Mouse (Mus musculus) v-Abl transformed pro-B cells (cell line): ENCODE measurements at regions not wholly inside any gene's neighbourhood (a gene's known extent, or its start where the extent isn't known, plus 50 kb on each side); places are given as distances from the start of the nearest gene placed in this dataset.
"Not testable (repeated sequence)": the region's sequence is repeated elsewhere in the genome, so short reads cannot be mapped to it uniquely, and the experiment has no call there.

Experiments used
- in situ Hi-C, 2 experiments: fragments of 400-800 bp; cut with MboI; formaldehyde crosslinking; loops; one replicate each; pipeline ENCODE4 v1.15.1; 2025; ENCODE audit not compliant: unreplicated experiment in 2 of 2

DNA sequence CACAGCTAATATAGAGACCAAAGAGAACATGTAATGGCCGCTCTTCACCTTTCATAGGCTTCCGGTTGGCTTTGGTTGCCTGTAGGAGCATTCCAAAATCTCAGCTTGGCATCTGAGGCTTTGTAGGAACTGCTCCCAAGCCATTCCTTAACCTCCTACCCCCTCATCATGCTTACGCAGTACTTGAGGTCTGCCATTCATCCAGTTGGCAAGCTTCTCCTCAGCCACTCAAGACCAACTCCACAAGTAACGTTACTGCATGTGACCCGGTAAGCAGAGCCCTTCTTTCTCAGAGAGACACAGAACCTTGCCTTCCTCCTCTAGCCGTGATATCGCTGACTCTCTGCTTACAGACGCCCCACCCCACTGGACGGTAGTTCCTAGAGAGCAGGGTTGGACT lies 94.6 kb upstream of the Ttc29 start:
- in situ Hi-C loops: no loop called here

DNA sequence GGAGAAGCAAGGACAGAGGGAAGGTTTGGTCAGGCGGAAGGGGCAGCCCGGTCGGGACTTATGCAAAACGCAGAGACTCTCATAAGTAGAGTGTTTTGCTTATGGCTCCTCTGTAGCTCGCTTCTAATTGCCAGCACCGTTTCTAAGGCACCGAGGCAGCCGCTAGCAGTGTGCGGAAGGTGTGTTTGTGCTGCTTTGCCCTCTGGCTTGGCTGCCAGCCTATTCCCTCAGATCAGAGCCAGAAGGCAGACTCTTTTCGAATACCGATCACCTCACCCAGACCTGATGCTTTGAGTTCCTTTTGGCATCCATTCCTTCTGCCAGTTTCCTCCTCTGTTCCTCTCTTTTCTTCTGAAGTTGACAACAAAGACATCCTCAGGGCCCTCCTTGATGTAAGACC lies 93.4 kb upstream of the Ttc29 start:
- in situ Hi-C loops: loop anchor here in 1 of 2 experiments (5.0 kb wide), 1 partner anchor 533 kb away; no protein-coding TSS in a partner anchor

DNA sequence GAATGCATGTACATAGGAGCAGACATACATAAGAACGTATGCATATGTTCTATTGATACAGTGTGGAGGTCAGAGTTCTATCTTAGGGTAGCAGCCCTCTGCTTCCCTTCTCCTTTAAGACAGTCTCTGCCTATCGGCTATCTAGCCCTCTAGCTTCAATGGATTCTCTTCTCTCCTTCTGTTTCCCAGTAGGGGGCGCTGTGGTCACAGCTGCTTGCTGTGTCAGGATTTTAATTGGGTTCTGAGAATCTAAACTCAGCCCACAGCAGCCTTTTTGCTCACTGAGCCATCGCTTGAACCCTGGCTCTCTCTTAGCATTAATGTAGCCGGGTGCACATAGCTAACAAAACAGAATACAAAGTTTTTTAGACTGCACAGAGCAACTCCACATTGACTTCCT lies 88.8 kb upstream of the Ttc29 start:
- in situ Hi-C loops: loop anchor here in 1 of 2 experiments (5.0 kb wide), 1 partner anchor 528 kb away; no protein-coding TSS in a partner anchor

DNA sequence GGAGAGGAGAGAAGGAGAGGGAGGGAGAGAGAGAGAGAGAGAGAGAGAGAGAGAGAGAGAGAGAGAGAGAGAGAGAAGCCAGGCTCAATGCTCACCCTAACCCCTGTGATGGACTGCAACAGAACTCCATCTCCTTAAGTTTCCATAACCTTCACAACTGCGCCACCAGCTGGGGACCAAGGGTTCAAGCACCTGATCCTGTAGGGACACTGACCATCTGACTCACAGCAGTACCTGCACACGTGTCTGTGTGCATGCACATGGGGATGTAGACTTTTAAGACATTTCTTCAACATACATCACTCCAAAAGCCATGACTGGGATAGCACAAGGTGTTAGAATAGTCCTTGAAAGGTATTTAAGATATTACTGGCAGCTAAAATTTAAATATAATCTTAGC lies 85.2 kb upstream of the Ttc29 start:
- in situ Hi-C loops: no loop called here

DNA sequence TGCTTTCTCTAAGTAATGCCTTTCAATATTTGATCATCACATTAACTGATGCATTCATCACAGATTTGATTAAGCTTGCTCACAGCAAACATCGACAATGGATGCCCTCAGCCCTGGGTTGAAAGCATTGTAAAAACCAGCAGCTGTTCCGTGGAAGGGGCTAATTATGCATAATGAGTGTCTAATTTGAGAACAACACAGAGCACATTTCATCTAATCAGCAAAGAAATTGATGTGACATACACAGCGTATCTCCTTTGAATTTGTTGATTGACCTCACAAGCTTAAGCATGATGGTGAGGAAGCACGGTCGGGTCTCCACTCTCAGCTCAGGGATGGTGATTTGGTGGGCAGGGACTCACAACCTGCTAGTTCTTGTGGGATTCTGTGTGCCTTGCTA lies 84.0 kb upstream of the Ttc29 start:
- in situ Hi-C loops: no loop called here

DNA sequence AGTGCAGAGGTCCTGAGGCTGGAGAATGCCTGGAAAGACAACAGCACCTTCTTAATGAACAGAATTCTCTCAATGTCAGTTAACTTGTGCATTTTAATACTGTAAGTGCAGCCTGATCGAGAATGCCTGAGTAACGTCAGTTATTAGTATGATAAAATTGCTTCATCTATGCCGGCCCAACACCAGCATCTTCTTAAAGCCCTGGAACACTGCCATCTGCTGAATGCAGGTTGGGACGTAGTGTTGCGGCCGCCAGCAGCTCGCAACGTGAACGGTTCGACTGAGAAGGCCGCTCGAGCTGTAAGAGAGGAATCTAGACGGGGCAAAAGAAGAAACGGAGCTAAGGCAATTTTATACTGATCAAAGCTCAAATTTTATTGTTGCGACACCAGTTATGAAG lies 73.6 kb upstream of the Ttc29 start:
- in situ Hi-C loops: not testable (repeated sequence)

DNA sequence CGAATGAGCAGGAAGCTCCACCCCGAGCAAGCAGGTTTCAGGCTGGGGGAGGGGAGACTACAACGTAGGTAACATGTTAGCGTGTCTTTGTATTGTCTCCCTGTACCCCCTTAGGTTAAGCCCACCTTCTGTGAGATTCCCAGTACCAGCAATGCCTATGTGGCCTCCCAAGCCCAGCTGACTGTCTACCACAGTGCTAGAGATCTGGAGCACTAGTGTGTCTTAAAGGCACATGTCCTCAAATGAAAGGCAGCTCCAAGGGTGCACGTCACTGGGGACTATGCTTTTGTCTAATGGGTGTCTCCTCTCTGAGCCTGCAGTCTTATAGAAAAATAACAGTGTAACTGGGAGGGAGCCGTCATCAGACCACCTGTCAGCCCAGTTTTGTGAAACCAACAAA lies 65.9 kb upstream of the Ttc29 start:
- in situ Hi-C loops: no loop called here

DNA sequence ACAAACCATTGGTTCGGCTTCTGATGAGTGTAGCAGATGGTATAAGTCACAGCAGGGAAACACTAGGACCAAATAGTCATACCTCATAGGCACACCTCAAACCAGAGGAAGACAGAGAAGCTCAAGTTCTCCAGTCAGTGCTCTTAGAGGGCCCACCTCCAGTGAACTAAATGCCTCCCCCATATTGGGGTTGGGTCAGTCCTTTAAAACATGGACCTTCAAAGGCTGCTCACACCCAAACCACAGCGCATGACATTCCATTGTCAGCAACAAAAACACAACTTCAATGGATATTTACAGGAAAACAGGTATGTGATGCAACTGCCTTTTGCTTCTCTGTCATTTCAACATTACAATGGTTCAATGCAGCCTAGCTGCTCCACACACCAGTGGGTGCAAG lies 65.1 kb upstream of the Ttc29 start:
- in situ Hi-C loops: no loop called here

DNA sequence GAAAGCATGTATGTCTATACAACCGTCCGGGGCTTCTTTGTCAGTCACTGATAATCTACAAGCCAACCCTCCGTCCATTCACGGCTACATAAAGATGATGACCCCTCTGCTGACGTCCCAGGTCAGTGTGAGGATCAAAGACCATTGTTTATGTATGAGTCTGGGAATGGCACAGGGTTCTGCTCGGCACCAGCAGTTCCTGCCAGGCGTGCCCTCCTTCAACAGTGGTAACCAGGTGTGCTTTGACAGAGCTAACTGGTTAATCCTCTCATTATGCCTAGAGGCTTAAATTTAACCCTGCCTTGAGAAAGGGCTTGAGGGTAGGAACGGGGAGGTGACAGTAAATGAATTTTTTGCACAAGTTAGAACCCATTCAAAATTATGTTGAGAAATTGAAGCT lies 58.2 kb upstream of the Ttc29 start:
- in situ Hi-C loops: no loop called here

DNA sequence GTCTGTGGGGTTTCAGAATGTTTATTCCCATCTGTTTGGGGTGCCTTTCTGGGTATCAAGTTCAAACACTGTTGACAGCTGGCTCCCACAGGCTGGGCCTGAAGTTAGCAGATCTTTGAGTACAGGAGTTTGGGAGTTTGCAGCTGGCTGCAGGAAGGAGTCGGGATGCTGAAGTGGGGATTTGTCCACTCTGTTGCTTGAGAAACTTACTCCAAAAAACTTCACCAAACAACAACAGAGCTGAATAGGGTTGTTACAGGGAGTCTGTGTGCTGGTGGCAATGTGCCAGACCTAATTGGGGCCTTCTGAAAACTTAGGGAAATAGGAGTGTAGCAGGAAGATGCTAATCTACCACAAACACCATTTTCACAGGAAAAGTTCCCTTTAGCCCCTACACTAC lies 51.1 kb upstream of the Ttc29 start:
- in situ Hi-C loops: no loop called here

DNA sequence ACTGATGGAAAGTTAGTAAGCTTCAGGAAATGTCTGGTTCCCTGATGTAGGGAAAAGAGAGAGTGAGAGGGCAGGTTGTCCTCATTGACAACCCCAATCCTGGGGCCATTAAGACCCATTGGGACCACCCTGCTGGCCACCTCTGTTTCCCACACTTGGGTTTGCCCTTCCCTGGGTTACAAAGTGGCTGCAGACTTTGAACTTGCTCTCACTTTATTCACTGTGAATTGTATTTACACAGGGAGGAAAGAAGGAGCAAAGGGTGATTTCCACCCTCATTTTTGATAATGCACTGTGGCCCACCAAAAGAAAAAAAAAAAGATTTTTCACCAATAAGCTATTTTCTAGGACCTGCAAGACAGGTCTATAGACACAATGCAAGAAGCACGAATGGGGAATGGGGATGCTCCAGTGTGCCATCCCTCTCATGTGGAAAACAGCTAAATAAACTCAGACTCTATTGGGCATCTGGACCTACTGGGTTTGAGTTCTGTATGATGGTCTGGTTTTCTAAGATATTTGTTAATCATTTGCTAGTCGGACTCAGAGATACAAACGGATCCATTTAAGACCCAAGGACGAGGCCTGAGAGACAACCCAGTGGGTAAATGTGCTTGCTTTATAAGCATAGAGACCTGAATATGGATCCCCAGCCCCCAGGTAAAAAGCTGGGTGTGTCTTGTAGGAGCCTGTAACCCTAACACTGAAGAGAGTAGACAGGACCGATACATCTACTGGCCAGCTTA lies 50.2 kb upstream of the Ttc29 start:
- in situ Hi-C loops: no loop called here
